Mouse (Mus musculus) liver, embryonic 12.5 days (tissue): ENCODE measurements around the gene Cox7a2l. TPM values are rescaled to one million over a fixed set of nuclear protein-coding genes. Genes with fewer than 3 reads are reported as not detected.

Experiments
- ATAC-seq: fragments of 200-750 bp; cut with Nextera tagmentation; 2 replicates; pipeline ENCODE4 v1.8.0; 2017; ENCODE audit warnings: moderate number of reproducible peaks, mild to moderate bottlenecking, moderate library complexity
- H3K27ac ChIP-seq: fragments of 300-500 bp; sonication (generic); 2 replicates; pipeline ENCODE4 v1.5.1; 2016; ENCODE audit warnings: mild to moderate bottlenecking
- H3K27me3 ChIP-seq: fragments of 300-500 bp; sonication (generic); replicated peaks from 2 replicates; pipeline ENCODE4 v1.6.1; 2016; ENCODE audit warnings: mild to moderate bottlenecking, moderate library complexity
- H3K36me3 ChIP-seq: fragments of 300-500 bp; sonication (generic); 2 replicates; pipeline ENCODE4 v1.6.1; 2016; ENCODE audit warnings: mild to moderate bottlenecking, moderate library complexity
- H3K4me1 ChIP-seq: fragments of 300-500 bp; sonication (generic); 2 replicates; pipeline ENCODE4 v1.6.1; 2016
- H3K4me2 ChIP-seq: fragments of 300-500 bp; sonication (generic); 2 replicates; pipeline ENCODE4 v1.6.1; 2016; ENCODE audit warnings: mild to moderate bottlenecking, moderate library complexity
- H3K4me3 ChIP-seq: fragments of 300-500 bp; sonication (generic); 2 replicates; pipeline ENCODE4 v1.5.1; 2016; ENCODE audit warnings: mild to moderate bottlenecking, moderate library complexity
- H3K9ac ChIP-seq: fragments of 300-500 bp; sonication (generic); 2 replicates; pipeline ENCODE4 v1.6.1; 2016; ENCODE audit warnings: mild to moderate bottlenecking, moderate library complexity
- H3K9me3 ChIP-seq: fragments of 300-500 bp; sonication (generic); replicated peaks from 2 replicates; pipeline ENCODE4 v1.6.1; 2016; ENCODE audit warnings: mild to moderate bottlenecking, moderate library complexity
- WGBS: fragments of 180-500 bp; shearing (Covaris S2); methylation state at CpG from one replicate; pipeline ENCODE4 v1.1.7; 2016; ENCODE audit not compliant: insufficient replicate concordance; 5-methylcytosine and 5-hydroxymethylcytosine counted together
- polyA plus RNA-seq: library from polyadenylated mRNA; unstranded; fragments of >200 nt; fragmentation: Nextera tagmentation; extraction: Ambion mirVana; gene quantifications from 2 replicates; pipeline ENCODE4 v1.2.1, GENCODE M21; 2016

The Cox7a2l gene
- polyA plus RNA-seq, 1 experiment from 2014 or later: 90.9 TPM

- Histone ChIP-seq H3K4me1 (peaks cover 44% of the 10 kb centered on the region), H3K4me3 (no peak overlapping the region), H3K9me3 (no peaks in the 10 kb centered on the region), H3K36me3 (no peaks in the 10 kb centered on the region), H3K27me3 (no peaks in the 10 kb centered on the region), H3K4me2 (peak overlapping the region; percentile 53), H3K27ac (peak overlapping the region; percentile 76; the same call in 1 of the 2 replicates), H3K9ac (peak overlapping the region; percentile 47)
- WGBS: 9% methylated on average over 8 of the region's 8 CpGs
- peak; percentile 25; the same call in 1 of the 2 replicates for ATAC-seq
Measured at GRCm38 (mm10) chr17:83525596-83525995, 8.5 kb upstream of the Cox7a2l start.

- H3K27me3 ChIP-seq: no peaks in the 10 kb centered on the region
- 68% methylated on average over 7 of the region's 7 CpGs for WGBS
- H3K4me1 ChIP-seq: peaks cover 44% of the 10 kb centered on the region
- H3K9me3 ChIP-seq: no peaks in the 10 kb centered on the region
- H3K36me3 ChIP-seq: no peaks in the 10 kb centered on the region
- no peak overlapping the region for H3K4me3 ChIP-seq
- no peak overlapping the region for H3K4me2 ChIP-seq
- no peak overlapping the region for H3K9ac ChIP-seq
- no peak overlapping the region for H3K27ac ChIP-seq
- ATAC-seq: no peak
Measured at GRCm38 (mm10) chr17:83524753-83525152, 7.6 kb upstream of the Cox7a2l start.

- no peak overlapping the region for H3K9ac ChIP-seq
- ATAC-seq: no peak
- no peaks in the 10 kb centered on the region for H3K27me3 ChIP-seq
- H3K4me1 ChIP-seq: peaks cover 33% of the 10 kb centered on the region
- H3K27ac ChIP-seq: no peak overlapping the region
- no peak overlapping the region for H3K4me3 ChIP-seq
- no peaks in the 10 kb centered on the region for H3K36me3 ChIP-seq
- no peak overlapping the region for H3K4me2 ChIP-seq
- no peaks in the 10 kb centered on the region for H3K9me3 ChIP-seq
- WGBS: 60% methylated on average over 7 of the region's 7 CpGs
Measured at GRCm38 (mm10) chr17:83522590-83523379, 5.7 kb upstream of the Cox7a2l start.

GRCm38 (mm10) chr17:83521881-83522280, 4.8 kb upstream of the Cox7a2l start:
- WGBS: 79% methylated on average over 4 of the region's 4 CpGs
- Histone ChIP-seq H3K27ac (no peak overlapping the region), H3K4me1 (peaks cover 24% of the 10 kb centered on the region), H3K36me3 (no peaks in the 10 kb centered on the region), H3K9ac (no peak overlapping the region), H3K4me2 (no peak overlapping the region), H3K27me3 (no peaks in the 10 kb centered on the region), H3K4me3 (no peak overlapping the region), H3K9me3 (no peaks in the 10 kb centered on the region)
- no peak for ATAC-seq

GRCm38 (mm10) chr17:83514213-83514701, 2.9 kb downstream of the Cox7a2l start:
- WGBS: 1% methylated on average over 33 of the region's 33 CpGs
- no peaks in the 10 kb centered on the region for H3K9me3 ChIP-seq

GRCm38 (mm10) chr17:83513655-83514212, 3.4 kb downstream of the Cox7a2l start:
- Histone ChIP-seq H3K27me3 (no peaks in the 10 kb centered on the region), H3K9ac (peak overlapping the region; percentile 93), H3K36me3 (peaks cover 6% of the 10 kb centered on the region; the same call in 1 of the 2 replicates), H3K4me3 (peak overlapping the region; percentile 98), H3K27ac (peak overlapping the region; percentile 82), H3K4me1 (peaks cover 38% of the 10 kb centered on the region), H3K9me3 (no peaks in the 10 kb centered on the region), H3K4me2 (peak overlapping the region; percentile 83)
- 1% methylated on average over 24 of the region's 24 CpGs for WGBS
- ATAC-seq: peak; percentile 71

More at GRCm38 (mm10) chr17:83514213-83514701, 2.9 kb downstream of the Cox7a2l start:
- Histone ChIP-seq H3K9ac (peak overlapping the region; percentile 93), H3K36me3 (peaks cover 1% of the 10 kb centered on the region; the same call in 1 of the 2 replicates), H3K4me1 (peaks cover 38% of the 10 kb centered on the region), H3K4me2 (peak overlapping the region; percentile 83), H3K27ac (peak overlapping the region; percentile 82), H3K27me3 (no peaks in the 10 kb centered on the region), H3K4me3 (peak overlapping the region; percentile 98)
- peak; percentile 98 for ATAC-seq

- H3K4me3 ChIP-seq: no peak overlapping the region
- 88% methylated on average over 3 of the region's 3 CpGs for WGBS
- H3K9ac ChIP-seq: no peak overlapping the region
- peak overlapping the region; percentile 83 for H3K4me2 ChIP-seq
- H3K9me3 ChIP-seq: no peaks in the 10 kb centered on the region
- H3K27ac ChIP-seq: no peak overlapping the region
- no peaks in the 10 kb centered on the region for H3K27me3 ChIP-seq
- H3K36me3 ChIP-seq: peaks cover 19% of the 10 kb centered on the region
- no peak for ATAC-seq
- H3K4me1 ChIP-seq: peaks cover 38% of the 10 kb centered on the region
Measured at GRCm38 (mm10) chr17:83512130-83512529, 5.0 kb downstream of the Cox7a2l start.

GRCm38 (mm10) chr17:83503693-83504092, 13.4 kb downstream of the Cox7a2l start:
- Histone ChIP-seq H3K4me2 (no peak overlapping the region), H3K9me3 (no peaks in the 10 kb centered on the region), H3K27ac (no peak overlapping the region), H3K9ac (no peak overlapping the region), H3K36me3 (peaks cover 74% of the 10 kb centered on the region), H3K4me3 (no peak overlapping the region), H3K27me3 (no peaks in the 10 kb centered on the region), H3K4me1 (no peaks in the 10 kb centered on the region)
- 77% methylated on average over 2 of the region's 2 CpGs for WGBS
- no peak for ATAC-seq

- no peaks in the 10 kb centered on the region for H3K27me3 ChIP-seq
- H3K9ac ChIP-seq: no peak overlapping the region
- H3K9me3 ChIP-seq: peaks cover 10% of the 10 kb centered on the region; the same call in 1 of the 2 replicates
- peaks cover 83% of the 10 kb centered on the region for H3K36me3 ChIP-seq
- no peak overlapping the region for H3K4me3 ChIP-seq
- ATAC-seq: no peak
- H3K4me1 ChIP-seq: no peaks in the 10 kb centered on the region
- H3K4me2 ChIP-seq: no peak overlapping the region
- no peak overlapping the region for H3K27ac ChIP-seq
- 86% methylated on average over 4 of the region's 4 CpGs for WGBS
Measured at GRCm38 (mm10) chr17:83499692-83500091, 17.4 kb downstream of the Cox7a2l start.

- no peak for ATAC-seq
- no peak overlapping the region for H3K4me3 ChIP-seq
- H3K4me1 ChIP-seq: no peaks in the 10 kb centered on the region
- H3K27me3 ChIP-seq: no peaks in the 10 kb centered on the region
- H3K36me3 ChIP-seq: peaks cover 77% of the 10 kb centered on the region
- H3K9ac ChIP-seq: no peak overlapping the region
- no peak overlapping the region for H3K27ac ChIP-seq
- H3K4me2 ChIP-seq: no peak overlapping the region
- WGBS: 85% methylated on average over 5 of the region's 5 CpGs
- peaks cover 10% of the 10 kb centered on the region; the same call in 1 of the 2 replicates for H3K9me3 ChIP-seq
Measured at GRCm38 (mm10) chr17:83498889-83499288, 18.2 kb downstream of the Cox7a2l start.

GRCm38 (mm10) chr17:83487762-83488161, 29.4 kb downstream of the Cox7a2l start:
- H3K27ac ChIP-seq: no peak overlapping the region
- no peak overlapping the region for H3K4me2 ChIP-seq
- 65% methylated on average over 3 of the region's 3 CpGs for WGBS
- no peak overlapping the region for H3K4me3 ChIP-seq
- ATAC-seq: no peak
- 0 out of 2 replicates have a peak, but pooled peaks cover 6% of the 10 kb centered on the region for H3K36me3 ChIP-seq
- no peaks in the 10 kb centered on the region for H3K27me3 ChIP-seq
- 0 out of 2 replicates have a peak, but pooled peaks cover 6% of the 10 kb centered on the region for H3K9me3 ChIP-seq
- no peaks in the 10 kb centered on the region for H3K4me1 ChIP-seq
- no peak overlapping the region for H3K9ac ChIP-seq

GRCm38 (mm10) chr17:83483784-83484183, 33.3 kb downstream of the Cox7a2l start:
- Histone ChIP-seq H3K9ac (no peak overlapping the region), H3K4me3 (no peak overlapping the region), H3K9me3 (no peaks in the 10 kb centered on the region), H3K4me1 (no peaks in the 10 kb centered on the region), H3K36me3 (peaks cover 24% of the 10 kb centered on the region), H3K4me2 (no peak overlapping the region), H3K27ac (no peak overlapping the region), H3K27me3 (no peaks in the 10 kb centered on the region)
- 73% methylated on average over 2 of the region's 2 CpGs for WGBS
- ATAC-seq: no peak
